Comparison of ENCODE assay signal across 7 mouse cellular contexts in genomic region chr4:59190650-59191424, GRCm38 (mm10). TPM values are rescaled to one million over a fixed set of nuclear protein-coding genes. Genes with fewer than 3 reads are reported as not detected.
A peak's percentile ranks its signal among the peaks of the same experiment; 100 is the strongest.
DNase-seq lines count a peak whose midpoint lies in the region; ATAC-seq and TF ChIP-seq lines count a peak whose summit lies in the region.

No protein-coding gene starts in this region.

- TF ChIP-seq EP300 in stomach, postnatal 0 days (optimal IDR thresholded peaks at IDR 0.05): no peak

- H3K4me2 ChIP-seq in forebrain, embryonic 13.5 days: peak overlapping the region; percentile 78
- H3K4me2 ChIP-seq in liver, embryonic 12.5 days: peak overlapping the region; percentile 70
- H3K4me2 ChIP-seq in stomach, postnatal 0 days (replicated peaks; ENCODE audit: low read depth): peak overlapping the region; percentile 64

- no peaks in the 10 kb centered on the region for H3K36me3 ChIP-seq in thymus, adult 2 months (ENCODE audit: control insufficient read depth, insufficient read depth, low read length)
- H3K36me3 ChIP-seq in forebrain, embryonic 13.5 days (ENCODE audit: poor library complexity, severe bottlenecking): no peaks in the 10 kb centered on the region
- H3K36me3 ChIP-seq in liver, embryonic 12.5 days: 0 out of 2 replicates have a peak, but pooled peaks cover 4% of the 10 kb centered on the region
- no peaks in the 10 kb centered on the region for H3K36me3 ChIP-seq in stomach, postnatal 0 days (ENCODE audit: control insufficient read depth, insufficient read depth, low read length)

- peaks cover 13% of the 10 kb centered on the region for H3K4me1 ChIP-seq in thymus, adult 2 months (replicated peaks; ENCODE audit: control insufficient read depth, insufficient read depth, low read length)
- peaks cover 14% of the 10 kb centered on the region for H3K4me1 ChIP-seq in forebrain, embryonic 13.5 days
- H3K4me1 ChIP-seq in liver, embryonic 12.5 days: peaks cover 76% of the 10 kb centered on the region
- 0 out of 2 replicates have a peak, but pooled peaks cover 2% of the 10 kb centered on the region for H3K4me1 ChIP-seq in stomach, postnatal 0 days (replicated peaks; ENCODE audit: control insufficient read depth, insufficient read depth)

- intact Hi-C loops in left cerebral cortex, postnatal 4 days (cut with DNase I): no loop called here

- no peaks in the 10 kb centered on the region for H3K9me3 ChIP-seq in forebrain, embryonic 13.5 days (replicated peaks)
- H3K9me3 ChIP-seq in liver, embryonic 12.5 days (replicated peaks): no peaks in the 10 kb centered on the region
- no peaks in the 10 kb centered on the region for H3K9me3 ChIP-seq in stomach, postnatal 0 days (ENCODE audit: control insufficient read depth, low read length)

- DNase-seq in thymus, adult 2 months: no peak
- no peak for DNase-seq in thymus, adult 18-20 months
- DNase-seq in stomach, postnatal 0 days (ENCODE audit: low spot score): no peak
- no peak for DNase-seq in left cerebral cortex, postnatal 4 days
- DNase-seq in cerebellum, adult 11 months: no peak

- no peak overlapping the region for H3K4me3 ChIP-seq in thymus, adult 2 months (ENCODE audit: control insufficient read depth, insufficient read depth, low read length)
- peak overlapping the region; percentile 93 for H3K4me3 ChIP-seq in forebrain, embryonic 13.5 days
- H3K4me3 ChIP-seq in liver, embryonic 12.5 days: peak overlapping the region; percentile 99
- H3K4me3 ChIP-seq in stomach, postnatal 0 days (ENCODE audit: low read depth, low read length): peak overlapping the region; percentile 94

- 3% methylated on average over 7 of the region's 7 CpGs for WGBS in thymus, adult 2 months
- WGBS in forebrain, embryonic 13.5 days: 74% methylated on average over 7 of the region's 7 CpGs
- WGBS in liver, embryonic 12.5 days (ENCODE audit: insufficient replicate concordance): 12% methylated on average over 7 of the region's 7 CpGs
- 23% methylated on average over 7 of the region's 7 CpGs for WGBS in stomach, postnatal 0 days

- no peaks in the 10 kb centered on the region for H3K27me3 ChIP-seq in thymus, adult 2 months (ENCODE audit: control insufficient read depth, insufficient read depth, low read length)
- no peaks in the 10 kb centered on the region for H3K27me3 ChIP-seq in forebrain, embryonic 13.5 days
- H3K27me3 ChIP-seq in liver, embryonic 12.5 days (replicated peaks): no peaks in the 10 kb centered on the region
- no peaks in the 10 kb centered on the region for H3K27me3 ChIP-seq in stomach, postnatal 0 days (ENCODE audit: control insufficient read depth, insufficient read depth, low read length)

- no peak for TF ChIP-seq POLR2A in thymus, adult 2 months (IDR thresholded peaks at IDR 0.05; ENCODE audit: control insufficient read depth, extremely low read depth, insufficient read depth, low read length, poor library complexity)

- no peak for TF ChIP-seq CTCF in thymus, adult 2 months (IDR thresholded peaks at IDR 0.05; ENCODE audit: borderline replicate concordance, control insufficient read depth, extremely low read depth, insufficient read depth, low read length, poor library complexity)
- TF ChIP-seq CTCF in stomach, postnatal 0 days (IDR thresholded peaks at IDR 0.05; ENCODE audit: low read depth): no peak

- ATAC-seq in forebrain, embryonic 13.5 days: no peak
- ATAC-seq in liver, embryonic 12.5 days: no peak
- ATAC-seq in stomach, postnatal 0 days (ENCODE audit: low FRiP score, low TSS enrichment): no peak

- H3K9ac ChIP-seq in forebrain, embryonic 13.5 days: no peak overlapping the region
- peak overlapping the region; percentile 99 for H3K9ac ChIP-seq in liver, embryonic 12.5 days
- no peak overlapping the region for H3K9ac ChIP-seq in stomach, postnatal 0 days (ENCODE audit: low read length)

- peak overlapping the region; percentile 60; the same call in 1 of the 2 replicates for H3K27ac ChIP-seq in thymus, adult 2 months (ENCODE audit: control insufficient read depth, insufficient read depth, low read length)
- no peak overlapping the region for H3K27ac ChIP-seq in forebrain, embryonic 13.5 days
- H3K27ac ChIP-seq in liver, embryonic 12.5 days: peak overlapping the region; percentile 98
- H3K27ac ChIP-seq in stomach, postnatal 0 days (replicated peaks): 0 out of 2 replicates have a peak overlapping the region, but pooled peaks have one; percentile 24

RNA-seq across cellular contexts. Expression of gene Ugcg, which starts 1.8 kb away (rescaled TPM):
- polyA plus RNA-seq in thymus, adult 2 months (2012; rRNA removed): 47.0 and 84.3 TPM in 2 replicates
- polyA plus RNA-seq in forebrain, embryonic 13.5 days (2015; fragmentation: Nextera tagmentation; extraction: Ambion mirVana): 17.1 and 18.1 TPM in 2 replicates
- 14.2 and 14.4 TPM in 2 replicates for polyA plus RNA-seq in liver, embryonic 12.5 days (2016; fragmentation: Nextera tagmentation; extraction: Ambion mirVana)
- 18.9 and 19.0 TPM in 2 replicates for polyA plus RNA-seq in stomach, postnatal 0 days (2015; fragmentation: Nextera tagmentation; extraction: Ambion mirVana)
- total RNA-seq in left cerebral cortex, postnatal 4 days (2021): 100 to 1,000 TPM; 101 to 104 TPM

RNA-seq across cellular contexts. Expression of gene AI481877, which starts 52.1 kb away (rescaled TPM):
- polyA plus RNA-seq in thymus, adult 2 months (2012; rRNA removed): not detected in 2 replicates
- not detected in 2 replicates for polyA plus RNA-seq in forebrain, embryonic 13.5 days (2015; fragmentation: Nextera tagmentation; extraction: Ambion mirVana)
- polyA plus RNA-seq in liver, embryonic 12.5 days (2016; fragmentation: Nextera tagmentation; extraction: Ambion mirVana): not detected in 2 replicates
- polyA plus RNA-seq in stomach, postnatal 0 days (2015; fragmentation: Nextera tagmentation; extraction: Ambion mirVana): 1.2 and 1.4 TPM in 2 replicates
- total RNA-seq in left cerebral cortex, postnatal 4 days (2021): not detected
